Mouse (Mus musculus) c-Kit-positive CD71-positive TER-119-negative erythroid progenitor cells, embryonic 14.5 days (primary cell): ENCODE measurements around the gene Atp5j.

Source experiments
- DNase-seq: peaks from one replicate; pipeline ENCODE4 v3.0.0-alpha.2; 2013; ENCODE audit warnings: low read depth

Atp5j gene

DNA sequence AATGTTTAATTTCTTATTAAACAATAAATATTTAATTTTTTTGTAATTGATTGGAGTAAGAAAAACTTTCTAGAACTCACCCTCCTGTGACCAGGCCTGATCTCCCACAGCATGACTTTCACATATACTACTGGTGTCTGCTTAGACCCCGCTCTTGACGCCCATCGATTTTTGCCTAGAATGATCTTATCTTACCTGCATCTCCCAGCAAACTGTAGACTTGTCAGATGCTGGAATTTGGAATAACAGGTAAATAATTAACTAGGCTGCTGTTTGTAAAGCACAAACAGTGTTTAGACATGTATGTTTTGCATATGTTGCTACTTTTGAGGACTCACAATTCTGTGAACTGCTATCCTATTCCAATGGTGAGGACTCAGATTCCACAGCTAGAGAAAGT lies 29.2 kb downstream of the Atp5j start:
- no peak for DNase-seq

DNA sequence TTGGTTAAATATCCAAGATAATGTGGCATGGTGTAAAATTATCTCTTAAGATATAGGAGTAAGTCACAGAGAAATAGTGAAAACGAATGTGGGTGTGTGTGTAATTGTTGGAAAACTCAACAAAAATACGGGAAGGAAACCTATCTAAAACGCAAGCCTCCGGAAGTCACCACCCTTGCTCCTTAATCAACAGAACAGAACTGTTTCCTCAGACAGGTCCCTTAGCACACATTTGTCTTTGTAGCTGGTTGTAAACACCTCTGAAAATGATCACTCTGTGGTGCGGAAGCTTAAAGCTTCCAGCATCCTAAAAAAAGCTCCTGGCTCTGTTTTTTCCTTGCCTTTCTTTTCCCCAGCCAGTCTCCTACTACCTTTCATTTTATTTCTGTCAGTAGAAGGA lies 30.6 kb downstream of the Atp5j start:
- no peak for DNase-seq

DNA sequence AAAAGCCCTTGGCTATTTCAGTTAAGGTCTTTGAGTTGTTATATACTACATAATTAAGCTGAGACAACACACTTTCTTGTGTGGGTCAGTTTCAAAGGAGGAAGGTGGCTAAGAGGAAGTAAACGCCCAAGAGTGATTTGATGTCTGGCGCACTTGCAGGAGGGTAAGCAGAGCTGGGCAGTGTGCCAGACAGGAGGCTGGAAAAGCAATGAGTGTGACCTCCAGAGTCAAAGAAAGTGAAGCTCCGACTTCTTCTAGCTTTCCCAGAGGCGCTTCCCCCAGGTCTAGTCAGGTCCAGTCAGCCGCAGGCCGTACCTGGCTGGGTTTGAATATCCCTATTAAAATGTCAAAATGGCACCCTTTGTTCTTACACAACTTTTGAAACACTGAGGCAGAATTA lies 33.2 kb downstream of the Atp5j start:
- DNase-seq, result no peak

DNA sequence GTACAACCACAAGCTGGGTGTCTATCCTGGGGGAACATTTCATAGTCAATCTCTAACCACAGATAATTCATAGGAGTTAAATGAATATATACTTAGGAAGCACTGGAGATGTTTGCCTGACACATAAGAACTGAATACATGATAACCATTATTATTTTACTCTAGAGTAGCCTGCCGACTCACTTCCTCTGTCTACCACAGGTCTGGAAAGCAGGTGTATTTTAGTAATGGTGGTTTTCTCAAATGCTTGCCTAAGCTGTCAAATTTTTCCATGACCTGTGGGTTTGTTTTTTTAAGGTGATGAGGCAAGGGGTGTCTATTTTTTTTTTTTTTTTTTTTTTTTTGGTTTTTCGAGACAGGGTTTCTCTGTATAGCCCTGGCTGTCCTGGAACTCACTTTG lies 35.4 kb downstream of the Atp5j start:
- DNase-seq, result no peak

DNA sequence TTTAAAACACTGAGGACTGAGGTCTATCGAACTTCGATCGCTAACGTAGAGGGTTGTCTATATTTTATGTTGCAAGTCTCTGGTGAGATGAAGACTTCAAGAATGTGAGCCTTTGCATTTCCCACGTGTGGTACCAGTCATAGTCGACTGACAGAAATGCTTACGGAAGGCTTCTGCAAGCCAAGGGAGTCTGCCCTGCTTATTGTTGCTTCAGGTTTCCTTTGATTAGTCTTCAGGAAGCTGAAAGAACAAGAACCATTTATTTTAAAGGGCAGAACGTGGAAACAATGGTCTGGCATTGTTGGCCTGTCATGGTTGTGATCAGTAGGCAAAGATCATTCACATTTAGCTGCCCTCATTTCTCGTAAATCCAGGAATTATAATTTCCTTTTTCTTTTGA lies 38.7 kb downstream of the Atp5j start:
- DNase-seq, result no peak

DNA sequence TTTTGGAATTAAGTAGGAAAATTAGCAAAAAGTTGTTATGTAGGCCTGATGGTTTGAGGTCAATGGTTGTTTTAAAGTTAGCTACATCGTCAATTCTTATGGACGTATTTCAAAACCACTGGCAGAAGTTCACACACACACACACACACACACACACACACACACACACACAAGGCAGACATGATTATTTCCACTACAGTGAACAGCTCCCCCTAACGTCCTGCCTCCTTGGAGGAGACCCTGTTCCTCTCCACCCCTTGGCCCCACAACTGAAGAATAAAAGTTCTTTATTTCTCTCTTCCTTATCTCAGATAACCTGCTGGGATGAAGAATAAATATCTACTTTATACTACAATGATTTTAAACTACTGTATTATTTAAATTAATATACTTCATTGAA lies 40.1 kb downstream of the Atp5j start:
- no peak for DNase-seq

DNA sequence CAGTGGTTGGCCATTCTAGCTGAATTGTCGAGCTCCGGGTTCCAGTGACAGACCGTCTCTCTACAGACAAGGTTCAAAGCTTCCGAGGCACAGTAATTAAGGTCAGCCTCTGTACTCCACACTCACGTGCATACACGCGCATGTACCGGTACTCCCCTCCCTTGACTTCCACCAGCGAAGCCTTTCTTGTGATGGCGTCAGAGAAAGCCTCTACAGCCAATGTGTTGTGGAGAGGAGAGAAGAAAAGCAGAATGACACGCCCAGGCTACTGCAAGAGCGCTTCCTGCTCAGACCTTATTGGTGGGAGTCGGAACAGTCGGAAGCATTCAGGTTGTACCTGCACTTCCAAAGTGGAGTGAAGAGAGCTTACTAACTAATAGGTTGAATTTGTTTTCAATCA lies 42.0 kb downstream of the Atp5j start:
- DNase-seq, result no peak

DNA sequence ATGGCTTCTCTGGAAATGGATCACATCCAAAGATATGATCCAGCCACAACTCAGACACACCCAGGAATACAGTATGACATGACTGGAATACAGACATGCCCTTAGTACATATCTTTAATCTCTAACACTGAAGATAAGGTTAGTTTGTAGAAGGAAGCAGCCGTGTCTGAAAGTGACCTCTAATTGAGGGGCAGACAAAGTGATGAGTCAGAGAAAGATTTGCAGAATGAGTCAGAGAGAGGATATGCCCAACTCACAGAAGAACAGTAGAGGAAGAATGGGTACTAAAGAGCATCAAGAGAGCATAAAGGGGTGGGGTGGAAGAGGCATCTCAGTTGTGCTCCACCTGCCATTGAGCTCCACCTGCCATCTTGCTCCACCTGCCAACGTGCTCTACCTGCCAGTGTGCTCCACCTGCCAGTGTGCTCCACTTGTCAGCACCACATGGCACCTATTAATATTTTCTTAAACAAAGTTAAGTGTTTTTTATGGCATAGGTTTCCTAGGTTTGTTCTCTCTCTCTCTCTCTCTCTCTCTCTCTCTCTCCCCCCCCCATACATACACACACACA lies 44.7 kb downstream of the Atp5j start:
- no peak for DNase-seq

DNA sequence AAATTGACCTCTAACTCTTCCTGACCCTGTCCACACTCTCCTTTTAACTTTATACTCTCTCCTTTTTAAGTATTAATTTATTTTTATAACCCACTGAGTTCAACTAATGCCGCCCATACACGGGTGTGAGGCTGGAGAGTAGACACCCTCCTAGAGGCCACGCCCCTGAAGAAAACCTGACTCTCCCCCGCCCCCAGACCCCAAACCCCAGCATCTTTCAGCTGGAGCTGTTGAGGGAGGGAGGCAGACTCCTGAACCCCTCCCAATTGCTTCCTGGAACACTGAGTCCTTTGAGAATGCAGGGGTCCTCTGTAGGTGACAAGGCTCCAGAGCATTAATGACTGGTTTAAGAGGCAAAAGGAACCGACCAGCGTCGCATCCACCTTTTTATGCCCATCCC lies 50.5 kb downstream of the Atp5j start:
- DNase-seq, result no peak

DNA sequence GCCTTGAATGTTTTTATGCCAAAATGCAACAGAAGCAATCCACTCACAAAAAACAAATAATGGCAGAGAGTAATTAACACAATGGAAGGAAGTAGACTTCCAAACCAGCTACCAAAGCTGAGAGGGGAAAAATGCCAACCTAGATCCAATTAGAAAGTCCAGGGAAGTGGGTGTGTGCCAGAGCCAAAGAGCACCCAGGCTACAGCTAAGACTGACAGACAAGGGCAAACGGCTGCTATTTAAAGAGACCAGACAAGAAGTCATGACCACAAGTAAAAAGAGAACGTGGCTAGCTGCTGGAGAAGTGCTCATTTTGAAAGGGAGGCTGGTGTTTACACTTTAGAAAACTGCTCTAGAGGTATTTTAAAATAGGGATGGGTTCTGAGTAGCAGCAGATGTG lies 52.1 kb downstream of the Atp5j start:
- DNase-seq, result no peak

DNA sequence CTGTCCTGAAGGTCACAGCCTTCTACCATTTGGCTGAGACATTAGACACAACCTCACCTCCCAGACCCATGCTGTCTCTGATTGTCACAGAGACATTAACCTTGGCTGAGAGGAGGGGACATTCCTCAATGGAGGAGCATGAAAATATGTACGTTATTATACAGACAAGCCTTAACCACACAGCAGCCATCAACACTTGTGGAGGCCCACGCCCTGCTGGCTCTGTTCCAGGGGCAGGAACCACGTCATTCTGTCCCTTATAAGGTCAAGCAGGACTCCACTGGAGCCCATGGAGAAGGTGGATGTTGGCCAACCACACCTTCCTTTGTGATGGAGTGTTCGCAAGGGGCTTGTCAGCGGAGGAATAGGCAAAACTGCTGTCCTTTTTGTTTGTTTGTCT lies 55.7 kb downstream of the Atp5j start:
- DNase-seq, result no peak

DNA sequence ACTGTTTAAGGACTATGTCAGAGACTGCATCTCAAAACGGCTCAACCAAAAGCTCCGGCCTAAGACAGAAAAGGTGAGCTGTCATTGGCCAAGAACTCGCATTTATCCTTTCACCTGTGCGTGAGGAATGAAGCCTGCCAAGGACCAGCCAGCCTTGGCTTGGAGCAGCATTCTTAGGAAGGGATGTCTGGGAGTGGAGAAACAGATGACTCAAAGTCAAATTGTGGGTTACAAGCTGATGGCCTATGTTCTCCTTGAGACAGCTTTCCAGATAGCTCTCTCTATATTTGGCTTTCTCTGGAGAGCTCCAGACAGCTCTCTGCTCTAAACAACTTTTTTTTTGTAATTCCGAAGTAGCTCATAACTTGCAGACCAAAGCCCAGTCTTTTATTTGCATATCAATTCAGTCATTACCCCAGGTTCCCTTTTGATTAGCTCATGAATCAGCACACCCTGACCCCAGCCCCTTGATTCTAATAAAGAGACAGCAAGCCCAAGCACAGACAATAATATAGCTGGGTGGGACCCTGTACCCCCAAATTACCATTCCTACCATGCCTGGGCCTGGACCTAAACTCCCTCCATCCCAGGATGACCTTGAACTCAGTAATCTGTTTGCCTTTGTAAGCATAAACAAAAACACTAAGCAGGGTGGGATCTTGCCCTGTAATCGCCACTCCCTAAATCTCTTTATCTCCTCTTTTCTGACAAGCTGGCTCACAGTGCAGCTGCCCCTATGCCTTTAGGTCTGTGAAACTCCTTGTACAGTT lies 56.4 kb downstream of the Atp5j start:
- no peak for DNase-seq

DNA sequence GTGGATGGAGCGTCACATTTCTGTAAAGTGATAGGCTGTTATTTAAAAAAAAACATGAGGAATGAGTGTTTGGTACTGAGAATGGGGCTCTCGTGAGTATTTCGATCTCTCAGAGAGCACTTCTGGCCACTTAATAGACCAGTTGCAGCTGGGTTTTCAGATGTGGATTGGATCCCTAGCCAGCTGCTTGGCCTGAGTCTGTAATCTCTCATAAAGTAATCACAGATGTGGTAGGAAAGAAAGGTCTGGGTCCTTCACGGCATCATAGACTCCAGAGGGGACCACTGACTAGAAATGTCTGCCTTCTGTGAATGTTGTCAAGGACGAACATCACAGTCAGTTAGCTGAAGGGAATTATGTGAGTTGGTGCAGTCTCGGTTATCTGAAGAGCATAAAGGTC lies 57.0 kb downstream of the Atp5j start:
- no peak for DNase-seq
